Mouse (Mus musculus): ENCODE results near the gene Gm973. TPM values are rescaled to one million over a fixed set of nuclear protein-coding genes. Genes with fewer than 3 reads are reported as not detected.
A peak's percentile ranks its signal among the peaks of the same experiment; 100 is the strongest.

Gene Gm973
- total RNA-seq, 2 experiments from 2014 or later: not detected

GRCm38 (mm10) chr1:59669962-59670630 is 154.0 kb downstream of the Gm973 start:
- peak; percentile 41; the same call in 1 of the 2 replicates for ATAC-seq (replicated peaks; ENCODE audit: low FRiP score, poor library complexity, severe bottlenecking)

- peak; percentile 93 for ATAC-seq (replicated peaks; ENCODE audit: low FRiP score, poor library complexity, severe bottlenecking)
Observed at GRCm38 (mm10) chr1:59670641-59671168, 154.6 kb downstream of the Gm973 start, which contains the start of gene Sumo1. Gene Sumo1 (minus strand): TSS chr1:59670834.

- ATAC-seq (replicated peaks; ENCODE audit: low FRiP score, poor library complexity, severe bottlenecking): no peak
Observed at GRCm38 (mm10) chr1:59673661-59674060, 157.6 kb downstream of the Gm973 start.

- peak; percentile 39 for ATAC-seq (replicated peaks; ENCODE audit: low FRiP score, poor library complexity, severe bottlenecking)
Observed at GRCm38 (mm10) chr1:59683926-59684818, 168.1 kb downstream of the Gm973 start.

- ATAC-seq (replicated peaks; ENCODE audit: low FRiP score, poor library complexity, severe bottlenecking): peak; percentile 99
Observed at GRCm38 (mm10) chr1:59684819-59685755, 169.0 kb downstream of the Gm973 start, which contains the start of gene Nop58. Gene Nop58 (plus strand): TSS chr1:59684971.

Other genes with a start within 250 kb of the Gm973 start
- gene Fzd7, start 33.8 kb upstream of the Gm973 start, total RNA-seq (2015; ENCODE audit: low replicate concordance): 1.1 and 5.4 TPM in 2 replicates
- gene Fzd7, start 33.8 kb upstream of the Gm973 start, total RNA-seq (2017; ENCODE audit: low replicate concordance): 0.45 and 0.77 TPM in 2 replicates
- gene Sumo1, start 154.6 kb downstream of the Gm973 start, total RNA-seq (2015; ENCODE audit: low replicate concordance): 66.7 and 98.7 TPM in 2 replicates
- 35.9 and 56.7 TPM in 2 replicates for gene Sumo1, start 154.6 kb downstream of the Gm973 start, total RNA-seq (2017; ENCODE audit: low replicate concordance)
- gene Nop58, start 168.7 kb downstream of the Gm973 start, total RNA-seq (2015; ENCODE audit: low replicate concordance): 13.7 and 46.5 TPM in 2 replicates
- gene Nop58, start 168.7 kb downstream of the Gm973 start, total RNA-seq (2017; ENCODE audit: low replicate concordance): 113 and 249 TPM in 2 replicates
- gene Bmpr2, start 247.1 kb downstream of the Gm973 start, total RNA-seq (2015; ENCODE audit: low replicate concordance): 4.0 and 10.1 TPM in 2 replicates
- gene Bmpr2, start 247.1 kb downstream of the Gm973 start, total RNA-seq (2017; ENCODE audit: low replicate concordance): 1.2 and 1.3 TPM in 2 replicates